Mouse (Mus musculus): ENCODE data around the gene Mrpl21. TPM values are rescaled to one million over a fixed set of nuclear protein-coding genes. Genes with fewer than 3 reads are reported as not detected.
A peak's percentile ranks its signal among the peaks of the same experiment; 100 is the strongest.

Gene Mrpl21
- total RNA-seq, 2 experiments from 2014 or later = 71.8 to 72.5 TPM

GRCm38 (mm10) chr19:3295245-3295644 lies 12.5 kb downstream of the Mrpl21 start:
- no peak for DNase-seq (ENCODE audit: low spot score in 2 of 2)

- DNase-seq (ENCODE audit: low spot score in 2 of 2) = no peak
Measured at GRCm38 (mm10) chr19:3297034-3297433, 14.3 kb downstream of the Mrpl21 start.

DNA sequence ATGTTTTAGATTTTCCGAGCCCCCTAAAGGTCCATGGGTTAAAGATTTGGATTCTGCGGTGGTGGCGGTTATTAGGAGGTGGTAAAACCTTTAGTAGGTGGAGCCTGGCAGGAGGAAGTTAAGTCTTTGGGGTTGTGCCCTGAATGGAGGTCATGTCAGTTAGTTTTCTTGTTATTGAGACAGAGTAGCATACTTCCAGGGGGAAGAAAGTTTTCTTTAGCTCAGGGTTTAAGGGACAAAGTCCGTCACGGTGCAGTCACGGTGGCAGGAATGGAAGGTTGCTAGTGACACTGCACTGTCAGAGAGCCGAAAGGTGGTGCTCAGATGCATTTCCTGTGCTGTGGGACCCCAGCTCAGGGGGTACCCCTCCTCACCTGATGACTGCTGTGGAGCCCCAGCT lies 15.1 kb downstream of the Mrpl21 start:
- no peak for DNase-seq (ENCODE audit: low spot score in 2 of 2)

- no peak for DNase-seq (ENCODE audit: low spot score in 2 of 2)
Measured at GRCm38 (mm10) chr19:3304017-3304416, 21.3 kb downstream of the Mrpl21 start.

DNA sequence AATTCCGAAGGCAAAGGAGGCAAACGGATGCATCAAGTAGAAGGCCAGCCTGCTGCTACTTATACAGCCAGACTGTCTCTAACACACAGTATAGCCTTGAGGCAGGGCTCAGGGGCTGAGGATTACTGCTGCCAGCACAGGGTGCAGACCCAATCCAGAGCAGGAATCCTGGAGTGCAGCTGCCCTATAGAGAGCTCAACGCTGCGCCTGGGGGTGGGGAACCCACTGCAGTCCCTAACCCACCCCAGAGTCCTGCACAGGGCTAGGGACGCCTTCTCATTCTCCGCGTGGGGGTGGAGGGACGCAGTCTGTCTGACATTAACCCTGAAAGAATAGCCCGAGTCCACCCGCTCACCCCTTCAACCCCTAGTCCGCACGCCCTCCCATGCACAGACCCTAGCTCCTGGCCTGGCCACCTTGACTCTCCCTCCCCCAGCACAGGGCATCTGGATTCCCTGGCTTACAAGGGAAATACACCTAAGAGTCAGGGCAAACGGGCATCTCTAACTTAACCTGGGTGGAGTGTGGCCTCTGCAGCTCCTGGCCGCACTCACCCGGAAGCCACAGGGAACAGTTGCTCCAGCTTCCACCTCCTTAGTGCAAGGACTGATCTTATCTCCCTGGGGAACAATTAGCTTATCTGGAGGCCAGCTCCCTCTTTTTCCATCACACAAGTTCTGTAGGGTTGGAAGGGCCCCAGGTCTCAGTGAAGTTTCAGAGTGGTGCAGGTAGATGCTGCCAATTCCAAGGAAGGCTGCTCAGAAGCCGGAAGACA lies 24.7 kb downstream of the Mrpl21 start:
- DNase-seq (ENCODE audit: low spot score in 2 of 2) = no peak

- DNase-seq (ENCODE audit: low spot score in 2 of 2) = no peak
Measured at GRCm38 (mm10) chr19:3319341-3319740, 36.6 kb downstream of the Mrpl21 start.

- DNase-seq (ENCODE audit: low spot score in 2 of 2) = no peak
Measured at GRCm38 (mm10) chr19:3320086-3320485, 37.4 kb downstream of the Mrpl21 start.

DNA sequence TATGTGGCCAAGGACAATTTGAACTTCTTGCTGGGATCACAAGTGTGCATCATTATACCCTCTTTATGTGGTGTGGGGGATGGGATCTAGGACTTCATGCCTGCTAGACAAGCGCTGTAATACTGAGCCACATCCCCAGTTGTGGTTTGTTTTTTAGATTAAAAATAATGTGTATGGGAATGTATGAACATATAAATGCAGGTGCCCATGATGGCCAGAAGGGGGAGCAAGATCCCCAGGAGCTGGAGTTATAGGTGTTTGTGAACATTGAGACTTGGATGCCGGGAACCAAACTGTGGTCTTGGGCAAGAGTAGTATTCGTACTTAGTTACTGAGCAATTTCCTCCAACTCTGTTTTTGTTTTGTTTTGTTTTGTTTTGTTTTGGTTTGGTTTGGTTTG lies 38.1 kb downstream of the Mrpl21 start:
- no peak for DNase-seq (ENCODE audit: low spot score in 2 of 2)

DNA sequence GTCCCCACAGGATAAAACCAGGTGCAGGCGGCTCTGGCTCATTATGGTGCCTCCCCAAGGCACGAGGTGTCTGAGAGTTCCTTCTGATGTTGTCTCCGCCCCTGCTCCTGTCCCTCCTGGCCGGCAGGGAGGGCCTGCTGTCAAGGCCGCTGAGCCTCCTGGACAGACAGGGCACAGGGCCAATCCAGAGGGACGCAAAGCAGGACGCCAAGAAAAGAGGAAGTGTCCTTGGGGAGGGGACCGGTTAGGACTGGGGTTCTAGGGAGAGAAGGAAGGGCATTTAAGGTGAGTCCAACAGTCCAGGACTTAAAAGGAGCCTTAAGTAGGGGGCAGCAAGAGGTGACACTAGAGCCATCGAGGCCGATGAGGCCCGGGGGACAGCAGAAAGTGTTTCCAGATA lies 38.9 kb downstream of the Mrpl21 start:
- DNase-seq (ENCODE audit: low spot score in 2 of 2) = peak; percentile 71 to 72

- peak; percentile 57 to 58 for DNase-seq (ENCODE audit: low spot score in 2 of 2)
Measured at GRCm38 (mm10) chr19:3322261-3322969, 39.7 kb downstream of the Mrpl21 start, which contains the start of gene Cpt1a. Cpt1a (plus strand) TSS chr19:3322334.

- peak; percentile 90 to 92 for DNase-seq (ENCODE audit: low spot score in 2 of 2)
Measured at GRCm38 (mm10) chr19:3323201-3323621, 40.5 kb downstream of the Mrpl21 start.

DNA sequence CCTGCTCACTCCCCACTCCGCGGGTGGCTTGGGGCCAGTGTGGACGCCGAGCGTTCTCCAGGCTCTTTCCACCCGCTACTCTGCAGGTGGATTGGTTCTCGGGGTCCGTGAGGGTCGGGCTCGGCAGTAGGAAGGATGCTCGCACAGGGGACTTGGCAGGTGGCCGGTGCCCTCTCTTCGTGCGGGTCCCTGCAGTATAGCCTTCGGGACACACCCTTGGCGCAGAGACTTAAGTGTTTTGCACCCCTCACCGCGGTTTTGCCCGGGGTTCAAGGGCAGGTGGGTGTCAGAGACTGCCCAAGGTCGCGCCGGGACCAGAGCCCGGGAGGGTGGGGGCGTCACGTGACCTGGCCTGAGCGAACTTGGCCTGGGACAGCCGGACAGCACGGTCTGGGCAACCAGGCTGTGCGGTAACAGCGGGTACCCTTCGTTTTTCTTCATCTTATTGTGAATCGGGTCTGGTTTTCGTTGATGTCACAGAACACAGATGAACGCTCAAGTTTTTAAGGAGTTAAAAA lies 41.1 kb downstream of the Mrpl21 start:
- peak; percentile 84 to 90 for DNase-seq (ENCODE audit: low spot score in 2 of 2)

DNA sequence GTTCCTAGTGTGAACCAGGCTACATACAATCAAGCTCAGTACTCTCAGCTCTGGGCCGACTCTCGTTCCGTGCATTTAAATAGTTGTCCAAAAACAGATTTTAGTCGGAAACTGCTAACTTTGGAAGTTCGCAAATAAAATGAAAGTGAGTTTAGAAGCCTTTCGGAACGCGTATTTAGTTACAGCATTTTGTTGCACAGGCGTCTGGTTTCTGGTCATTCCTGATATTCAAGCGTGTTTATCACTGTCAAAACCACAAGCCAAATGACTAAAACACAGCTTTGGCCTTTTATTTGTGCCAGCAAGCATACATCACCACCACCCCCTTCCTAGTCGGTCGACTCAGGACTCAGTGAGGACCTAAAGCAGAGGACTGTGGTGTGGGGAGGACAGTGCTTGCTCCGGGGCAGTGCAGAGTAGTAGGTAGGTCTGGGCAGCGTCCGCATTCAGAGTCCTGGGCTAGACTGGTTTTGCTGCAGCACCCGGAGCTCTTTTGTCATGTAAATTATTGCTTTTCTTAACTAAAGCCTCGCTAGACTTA lies 41.6 kb downstream of the Mrpl21 start:
- peak in 1 of 2 experiments; percentile 59 for DNase-seq (ENCODE audit: low spot score in 2 of 2)

GRCm38 (mm10) chr19:3324931-3325711 lies 42.4 kb downstream of the Mrpl21 start:
- peak; percentile 95 to 96 for DNase-seq (ENCODE audit: low spot score in 2 of 2)

- DNase-seq (ENCODE audit: low spot score in 2 of 2) = no peak
Measured at GRCm38 (mm10) chr19:3325771-3326478, 43.2 kb downstream of the Mrpl21 start.

- DNase-seq (ENCODE audit: low spot score in 2 of 2) = no peak
Measured at GRCm38 (mm10) chr19:3326479-3327047, 43.9 kb downstream of the Mrpl21 start.

DNA sequence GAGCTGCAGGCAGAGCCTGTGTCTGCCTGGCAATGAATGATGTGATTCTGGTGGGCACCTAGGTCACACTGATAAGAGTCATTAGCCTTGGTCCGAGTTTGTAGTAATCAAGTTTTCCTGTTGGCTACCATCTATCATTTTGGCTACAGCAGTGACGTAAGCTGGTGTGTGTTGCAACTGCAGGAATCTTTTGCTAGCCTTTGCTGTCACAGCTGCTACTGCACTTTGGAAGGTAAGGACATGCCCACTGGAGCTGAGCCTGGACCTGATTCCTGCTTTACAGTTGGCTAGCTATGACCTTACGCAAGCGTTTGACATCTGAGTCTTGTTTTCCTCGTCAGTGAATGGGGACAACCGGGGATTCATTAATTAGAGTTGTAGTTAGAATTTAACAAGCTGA lies 50.5 kb downstream of the Mrpl21 start:
- peak in 1 of 2 experiments; percentile 59 for DNase-seq (ENCODE audit: low spot score in 2 of 2)

DNA sequence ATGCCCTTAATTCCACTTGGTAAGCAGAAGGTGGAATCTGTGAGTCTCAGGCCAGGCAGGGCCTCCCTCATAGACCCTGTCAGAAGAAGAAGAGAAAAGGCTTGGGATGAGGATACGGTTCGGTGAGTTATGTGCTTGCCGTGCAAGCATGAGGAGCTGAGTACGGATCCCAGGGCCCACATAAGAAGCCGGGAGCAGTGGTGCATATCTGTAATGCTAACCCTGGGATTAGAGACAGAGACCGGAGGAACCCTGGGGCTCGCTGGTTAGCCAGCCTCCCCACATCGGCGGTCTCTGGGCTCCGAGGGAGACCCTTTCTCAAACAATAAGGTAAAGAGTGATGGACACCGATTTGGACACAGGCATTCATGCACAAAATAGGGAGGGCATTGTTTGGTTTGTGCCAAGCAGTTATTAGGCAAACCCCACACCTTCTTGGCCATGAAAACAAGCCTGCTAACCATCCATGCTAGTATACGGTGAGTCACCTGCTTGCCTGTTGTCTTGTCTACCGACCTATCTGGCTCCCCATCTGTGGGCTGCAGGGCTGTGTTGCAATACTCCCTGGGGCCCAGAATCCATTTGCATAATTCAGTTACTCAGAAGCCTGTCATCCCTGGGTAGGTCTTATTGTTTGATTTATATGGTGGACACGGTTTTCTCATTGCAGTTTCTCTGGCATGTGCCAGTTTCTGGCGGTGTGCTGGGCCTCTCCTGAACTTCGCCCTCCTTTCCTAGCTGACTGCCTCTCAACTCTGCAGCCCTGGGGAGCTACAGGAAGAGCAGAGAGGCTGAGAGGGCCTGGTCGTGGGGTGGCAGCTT lies 51.2 kb downstream of the Mrpl21 start:
- peak in 1 of 2 experiments; percentile 59 for DNase-seq (ENCODE audit: low spot score in 2 of 2)

- DNase-seq (ENCODE audit: low spot score in 2 of 2) = no peak
Measured at GRCm38 (mm10) chr19:3334550-3334949, 51.8 kb downstream of the Mrpl21 start.
